Comparison of ENCODE assay signal across 20 mouse cellular contexts in genomic region chr7:81224260-81224659, GRCm38 (mm10).
"Had no signal": no experiment of that assay in that cellular context is flagged by ENCODE, and none has a peak within 500 bp of the region (broad histone marks: within the 10 kb centered on the region; RNA-seq: fewer than 3 reads in every experiment).

No protein-coding gene starts in this region.

- H3K4me3 ChIP-seq: layer of hippocampus, adult 2 months; limb, embryonic 12.5 days; limb, embryonic 15.5 days; lung, embryonic 15.5 days; midbrain, embryonic 10.5 days; midbrain, embryonic 13.5 days; myocyte; neural tube, embryonic 13.5 days; stomach, embryonic 15.5 days had no signal

- H3K27ac ChIP-seq: layer of hippocampus, adult 2 months; limb, embryonic 12.5 days; limb, embryonic 15.5 days; liver, embryonic 14.5 days; lung, embryonic 15.5 days; midbrain, embryonic 10.5 days; midbrain, embryonic 13.5 days; neural tube, embryonic 13.5 days; stomach, embryonic 15.5 days had no signal

- DNase-seq: kidney, adult 11 months; kidney, adult 8-10 months; kidney, postnatal 14 days; layer of hippocampus, adult 9-11 months; liver, postnatal 0 days; lung, postnatal 14 days; retina, postnatal 1 day; right cerebral cortex, postnatal 25 days; spleen, adult 18-20 months; thymus, postnatal 25 days had no signal
